Mouse (Mus musculus) erythroblast, embryonic 14.5 days (primary cell): ENCODE results near the gene Gpi1.

Experiments
- GATA1 ChIP-seq: IDR thresholded peaks from 2 replicates; pipeline ENCODE4 v1.6.1; 2012; ENCODE audit warnings: low read length, inconsistent platforms, mixed read lengths
- TAL1 ChIP-seq: IDR thresholded peaks from 3 replicates; pipeline ENCODE4 v1.6.1; 2012; ENCODE audit warnings: low read length, inconsistent platforms, mixed read lengths

DNA sequence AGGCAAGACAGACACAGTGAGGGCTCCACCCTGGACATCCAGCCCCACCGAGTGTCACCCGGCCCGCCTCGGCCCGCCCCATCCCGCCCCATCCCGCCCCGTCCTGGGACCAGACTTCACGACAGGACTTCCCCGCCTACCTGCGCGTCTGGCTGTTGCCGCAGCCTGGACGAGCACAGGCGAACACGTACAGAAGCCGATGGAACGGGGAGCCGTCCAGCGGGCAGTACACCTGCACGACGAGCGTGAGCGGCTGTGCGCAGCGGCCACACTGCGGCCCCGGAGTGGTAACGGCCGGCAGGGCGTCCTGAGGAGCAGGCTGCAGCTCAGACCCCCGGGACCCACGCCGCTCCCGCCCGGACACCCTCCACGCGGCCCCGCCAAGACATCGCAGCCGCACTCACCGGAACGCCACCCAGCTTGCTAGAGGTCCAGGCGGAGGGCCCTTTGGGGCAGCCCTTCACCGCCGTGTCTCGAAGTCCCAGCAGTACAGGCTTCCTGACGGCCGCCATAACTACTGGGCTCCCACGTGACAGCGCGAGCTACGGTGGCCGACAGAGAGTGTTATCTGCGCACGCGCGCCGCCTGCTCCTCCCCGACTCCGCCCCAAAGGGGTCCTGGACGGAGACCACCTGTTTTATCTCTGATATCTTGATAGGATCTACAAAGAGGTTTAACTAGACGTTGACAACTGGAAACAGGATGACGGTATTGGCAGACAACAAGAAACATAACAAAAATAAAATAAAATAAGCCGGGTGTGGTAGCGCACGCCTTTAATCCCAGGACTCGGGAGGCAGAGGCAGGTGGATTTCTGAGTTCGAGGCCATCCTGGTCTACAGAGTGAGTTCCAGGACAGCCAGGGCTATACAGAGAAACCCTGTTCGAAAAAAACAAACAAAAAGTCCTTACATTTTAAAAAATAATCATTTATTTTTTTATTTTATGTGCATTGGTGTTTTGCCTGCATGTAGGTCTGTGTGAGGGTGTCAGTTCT, 33.7 kb downstream of the Gpi1 start, which contains the start of gene Pdcd2l:
- no peak for TF ChIP-seq TAL1
- TF ChIP-seq GATA1 = no peak
